Mouse (Mus musculus) ES-E14 (cell line): ENCODE results near the gene Ifna6. TPM values are rescaled to one million over a fixed set of nuclear protein-coding genes. Genes with fewer than 3 reads are reported as not detected.
"Not testable (repeated sequence)": the region's sequence is repeated elsewhere in the genome, so short reads cannot be mapped to it uniquely, and the experiment has no call there.

Experiments
- DNase-seq: peaks from one replicate; pipeline ENCODE4 v3.0.0-alpha.2; 2013; ENCODE audit warnings: low read depth, low spot score
- H3K27ac ChIP-seq: 2 replicates; pipeline ENCODE4 v1.5.1; 2012; ENCODE audit warnings: low read depth, mild to moderate bottlenecking, low read length, moderate library complexity, mixed read lengths; ENCODE audit not compliant: poor library complexity, insufficient read depth, severe bottlenecking
- H3K36me3 ChIP-seq: 2 replicates; pipeline ENCODE4 v1.6.1; 2012; ENCODE audit warnings: mild to moderate bottlenecking, low read length, moderate library complexity, mixed read lengths; ENCODE audit not compliant: control insufficient read depth, poor library complexity, insufficient read depth, severe bottlenecking
- H3K4me1 ChIP-seq, 2 experiments: fragments of 150-350 bp in 1 of 2; sonication (generic) in 1 of 2; 2 replicates each; pipeline ENCODE4 v1.6.1; 2012; ENCODE audit warnings: low read length in 2 of 2, mild to moderate bottlenecking in 1 of 2, mixed read lengths in 1 of 2; ENCODE audit not compliant: control insufficient read depth in 2 of 2, insufficient read depth in 2 of 2, poor library complexity in 1 of 2
- H3K4me3 ChIP-seq, 2 experiments: fragments of 150-350 bp in 1 of 2; sonication (generic) in 1 of 2; 2 replicates each; pipeline ENCODE4 v1.5.1; 2012; ENCODE audit warnings: low read length in 2 of 2, low read depth in 1 of 2, mild to moderate bottlenecking in 1 of 2, mixed read lengths in 1 of 2; ENCODE audit not compliant: insufficient read depth in 1 of 2, poor library complexity in 1 of 2, severe bottlenecking in 1 of 2
- H3K9ac ChIP-seq: 2 replicates; pipeline ENCODE4 v1.6.1; 2012; ENCODE audit warnings: low read depth, mild to moderate bottlenecking, low read length, mixed read lengths; ENCODE audit not compliant: poor library complexity, insufficient read depth, severe bottlenecking
- H3K9me3 ChIP-seq: fragments of 150-350 bp; sonication (generic); 2 replicates; pipeline ENCODE4 v1.6.1; 2012; ENCODE audit warnings: low read depth, mild to moderate bottlenecking, low read length; ENCODE audit not compliant: control insufficient read depth, insufficient read depth
- in situ Hi-C, 2 experiments: fragments of 600-800 bp; cut with MboI; formaldehyde crosslinking; loops; one replicate each; pipeline ENCODE4 v1.15.1; 2025; ENCODE audit warnings: low sequenced_read_pairs in 2 of 2, inconsistent platforms in 1 of 2; ENCODE audit not compliant: unreplicated experiment in 2 of 2
- total RNA-seq: library from RNA; depleted of rRNA; stranded (reverse); fragments of 300-350 nt; gene quantifications from 2 replicates; pipeline ENCODE4 v1.2.3, GENCODE M21; 2012; rRNA removed

Gene Ifna6
- total RNA-seq, result not detected in 2 replicates

DNA sequence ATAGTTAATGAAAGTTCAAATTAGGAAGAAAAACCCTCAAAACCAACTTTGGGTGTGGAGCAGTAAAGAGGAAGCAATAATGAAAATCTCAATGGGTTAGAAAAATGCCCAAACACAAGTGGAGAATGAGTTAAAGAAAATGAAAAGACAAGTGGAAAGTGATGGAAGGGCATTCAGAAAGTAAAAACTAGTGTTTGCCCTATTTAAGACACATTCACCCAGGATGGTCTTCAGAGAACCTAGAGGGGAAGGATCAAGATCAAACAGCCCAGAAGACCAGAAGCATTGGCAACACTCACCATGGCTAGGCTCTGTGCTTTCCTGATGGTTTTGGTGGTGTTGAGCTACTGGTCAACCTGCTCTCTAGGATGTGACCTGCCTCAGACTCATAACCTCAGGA lies at the start of gene Ifna6:
Gene Ifna6 (plus strand): TSS at position 301 of the 400 bp plus-strand sequence.
- H3K36me3 ChIP-seq, in situ Hi-C loops, H3K9ac ChIP-seq, DNase-seq, H3K9me3 ChIP-seq, H3K27ac ChIP-seq, H3K4me3 ChIP-seq, H3K4me1 ChIP-seq: not testable (repeated sequence)

DNA sequence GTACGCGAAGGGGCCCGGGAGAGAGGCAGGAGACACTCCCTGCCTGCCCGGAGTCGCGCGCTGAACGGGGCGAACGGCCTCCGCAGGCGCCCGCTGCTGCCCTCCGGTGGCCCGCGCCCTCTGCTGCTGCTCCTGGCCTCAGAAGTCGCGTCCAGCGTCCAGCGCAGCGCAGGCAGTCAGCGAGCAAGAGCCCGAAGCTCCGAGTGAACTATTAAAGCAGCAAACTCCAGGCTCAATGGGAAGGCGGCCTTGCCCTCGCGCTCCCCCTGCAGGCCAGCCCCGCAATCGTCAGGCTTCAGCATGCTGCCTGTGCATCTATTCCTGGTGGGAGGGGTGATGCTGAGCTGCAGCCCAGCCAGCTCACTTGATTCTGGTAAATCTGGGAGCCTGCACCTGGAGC lies 47.7 kb upstream of the Ifna6 start, which contains the start of gene Gm13272:
Gene Gm13272 (plus strand): TSS at position 301 of the 400 bp plus-strand sequence.
- H3K9ac ChIP-seq, H3K27ac ChIP-seq, H3K9me3 ChIP-seq, H3K4me3 ChIP-seq, in situ Hi-C loops, DNase-seq, H3K4me1 ChIP-seq, H3K36me3 ChIP-seq: not testable (repeated sequence)

- DNase-seq, result not testable (repeated sequence)
These were observed 46.9 kb upstream of the Ifna6 start for GRCm38 (mm10) chr4:88780320-88780719.

DNA sequence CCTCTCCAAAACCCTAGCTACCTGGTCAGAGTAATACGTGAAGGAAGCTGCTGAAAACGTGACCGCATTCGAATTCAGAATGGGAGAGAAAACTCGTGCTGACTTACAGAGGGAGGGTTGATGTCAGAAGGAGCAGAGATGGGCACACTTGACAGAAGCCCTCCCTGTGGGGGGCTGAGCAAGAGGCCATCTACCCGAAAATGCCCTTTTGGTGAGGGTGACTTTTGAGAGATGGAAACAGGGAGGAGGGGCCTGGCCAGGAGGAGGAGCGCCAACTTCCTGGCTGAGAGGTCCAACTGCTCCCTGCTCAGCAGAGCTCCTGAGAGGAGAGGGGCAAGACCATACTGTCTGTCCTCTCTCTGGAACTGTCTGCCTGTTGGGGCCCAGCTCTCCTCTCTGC lies 45.4 kb upstream of the Ifna6 start, which contains the start of gene Ifnz:
Gene Ifnz (plus strand): TSS at position 301 of the 400 bp plus-strand sequence.
- H3K27ac ChIP-seq, H3K36me3 ChIP-seq, H3K9me3 ChIP-seq, H3K4me3 ChIP-seq, in situ Hi-C loops, H3K4me1 ChIP-seq, H3K9ac ChIP-seq, DNase-seq: not testable (repeated sequence)

More at GRCm38 (mm10) chr4:88780320-88780719, 46.9 kb upstream of the Ifna6 start:
- in situ Hi-C loops, H3K27ac ChIP-seq, H3K9me3 ChIP-seq, H3K36me3 ChIP-seq, H3K9ac ChIP-seq, H3K4me3 ChIP-seq, H3K4me1 ChIP-seq: not testable (repeated sequence)

DNA sequence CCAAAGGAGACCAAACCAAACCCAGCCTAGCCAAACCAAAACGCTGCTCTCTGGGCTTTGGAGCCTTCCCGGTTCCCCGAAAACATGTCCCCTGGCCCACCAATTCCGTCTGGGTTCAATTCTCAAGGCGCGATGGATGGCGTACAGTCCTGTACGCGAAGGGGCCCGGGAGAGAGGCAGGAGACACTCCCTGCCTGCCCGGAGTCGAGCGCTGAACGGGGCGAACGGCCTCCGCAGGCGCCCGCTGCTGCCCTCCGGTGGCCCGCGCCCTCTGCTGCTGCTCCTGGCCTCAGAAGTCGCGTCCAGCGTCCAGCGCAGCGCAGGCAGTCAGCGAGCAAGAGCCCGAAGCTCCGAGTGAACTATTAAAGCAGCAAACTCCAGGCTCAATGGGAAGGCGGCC lies 44.9 kb upstream of the Ifna6 start:
- H3K4me1 ChIP-seq, H3K9me3 ChIP-seq, H3K9ac ChIP-seq, DNase-seq, in situ Hi-C loops, H3K27ac ChIP-seq, H3K4me3 ChIP-seq, H3K36me3 ChIP-seq: not testable (repeated sequence)

DNA sequence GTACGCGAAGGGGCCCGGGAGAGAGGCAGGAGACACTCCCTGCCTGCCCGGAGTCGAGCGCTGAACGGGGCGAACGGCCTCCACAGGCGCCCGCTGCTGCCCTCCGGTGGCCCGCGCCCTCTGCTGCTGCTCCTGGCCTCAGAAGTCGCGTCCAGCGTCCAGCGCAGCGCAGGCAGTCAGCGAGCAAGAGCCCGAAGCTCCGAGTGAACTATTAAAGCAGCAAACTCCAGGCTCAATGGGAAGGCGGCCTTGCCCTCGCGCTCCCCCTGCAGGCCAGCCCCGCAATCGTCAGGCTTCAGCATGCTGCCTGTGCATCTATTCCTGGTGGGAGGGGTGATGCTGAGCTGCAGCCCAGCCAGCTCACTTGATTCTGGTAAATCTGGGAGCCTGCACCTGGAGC lies 41.8 kb upstream of the Ifna6 start, which contains the start of gene Gm13276:
Gene Gm13276 (plus strand): TSS at position 301 of the 400 bp plus-strand sequence.
- H3K4me1 ChIP-seq, H3K36me3 ChIP-seq, H3K9ac ChIP-seq, H3K27ac ChIP-seq, H3K4me3 ChIP-seq, DNase-seq, H3K9me3 ChIP-seq, in situ Hi-C loops: not testable (repeated sequence)

- H3K4me1 ChIP-seq, H3K4me3 ChIP-seq, H3K36me3 ChIP-seq, H3K9me3 ChIP-seq, in situ Hi-C loops, H3K9ac ChIP-seq, DNase-seq, H3K27ac ChIP-seq: not testable (repeated sequence)
These were observed 38.8 kb upstream of the Ifna6 start, which contains the start of gene Gm13277 for GRCm38 (mm10) chr4:88788402-88788801. Gene Gm13277, plus strand, starts transcription at chr4:88788632.

GRCm38 (mm10) chr4:88791250-88791649 lies 36.0 kb upstream of the Ifna6 start, which contains the start of gene Gm13278:
Gene Gm13278, plus strand, starts transcription at chr4:88791550.
- H3K4me1 ChIP-seq, H3K36me3 ChIP-seq, H3K4me3 ChIP-seq, H3K9me3 ChIP-seq, DNase-seq, H3K9ac ChIP-seq, H3K27ac ChIP-seq, in situ Hi-C loops: not testable (repeated sequence)
